Mouse (Mus musculus): ENCODE measurements around the gene Hao2. TPM values are rescaled to one million over a fixed set of nuclear protein-coding genes. Genes with fewer than 3 reads are reported as not detected.
A peak's percentile ranks its signal among the peaks of the same experiment; 100 is the strongest.

Hao2 gene
- polyA plus RNA-seq, 1 experiment from 2014 or later = 24.0 TPM

DNA sequence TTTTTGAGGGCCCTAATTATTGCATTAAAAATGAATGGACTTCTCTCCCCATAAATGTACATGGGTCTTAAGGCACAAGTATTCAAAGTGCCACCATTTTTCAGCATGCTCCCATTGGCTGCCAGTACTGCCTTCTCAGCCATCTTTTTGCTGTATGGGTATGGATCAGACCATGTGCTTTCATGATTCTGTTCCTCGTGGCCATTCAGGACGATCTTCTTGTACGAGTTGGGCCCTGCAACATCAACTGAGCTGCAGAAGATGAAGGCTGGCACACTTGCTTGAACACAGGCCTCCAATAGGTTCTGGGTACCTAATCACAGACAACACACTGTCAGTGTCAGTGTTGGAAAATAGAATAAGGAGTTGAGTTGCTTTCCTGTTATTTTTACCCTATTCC is 40.0 kb downstream of the Hao2 start:
- Histone ChIP-seq H3K9ac (ENCODE audit: low read depth, low read length) (no peak overlapping the region), H3K4me1 (ENCODE audit: control insufficient read depth, low read depth, low read length) (peaks cover 10% of the 10 kb centered on the region), H3K4me2 (ENCODE audit: low read depth, low read length) (no peak overlapping the region), H3K4me3 (ENCODE audit: low read depth, low read length) (no peak overlapping the region), H3K36me3 (ENCODE audit: control insufficient read depth, insufficient read depth) (no peaks in the 10 kb centered on the region), H3K27me3 (ENCODE audit: control insufficient read depth, insufficient read depth, low read depth, low read length) (no peaks in the 10 kb centered on the region), H3K27ac (ENCODE audit: low read length) (no peak overlapping the region), H3K9me3 (replicated peaks; ENCODE audit: control insufficient read depth, low read length) (no peaks in the 10 kb centered on the region)
- ATAC-seq (ENCODE audit: low read depth) = no peak
- 76% methylated on average over 3 of the region's 3 CpGs for WGBS (ENCODE audit: insufficient replicate concordance)

DNA sequence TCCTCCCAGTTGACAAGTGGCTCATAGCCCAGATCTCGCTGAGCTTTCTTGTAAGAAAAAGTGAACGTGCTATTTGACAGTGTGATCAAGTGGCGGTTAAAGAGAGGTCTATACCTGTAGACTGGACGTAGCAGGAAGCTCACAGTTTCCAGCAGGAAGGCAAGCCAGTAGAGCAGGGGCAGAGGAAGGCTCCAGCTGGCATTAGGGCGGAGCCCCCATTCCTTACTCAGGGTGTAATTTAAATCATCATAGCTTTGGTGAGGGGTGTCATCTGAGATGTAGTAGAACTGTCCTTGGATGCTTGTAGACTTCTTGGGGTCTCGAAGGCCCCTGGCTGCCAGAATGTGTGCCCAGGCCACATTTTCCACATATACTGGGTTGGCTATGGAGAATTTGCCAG is 40.4 kb downstream of the Hao2 start:
- H3K4me1 ChIP-seq (ENCODE audit: control insufficient read depth, low read depth, low read length) = peaks cover 8% of the 10 kb centered on the region
- 60% methylated on average over 6 of the region's 6 CpGs for WGBS (ENCODE audit: insufficient replicate concordance)
- H3K9ac ChIP-seq (ENCODE audit: low read depth, low read length) = no peak overlapping the region
- H3K4me2 ChIP-seq (ENCODE audit: low read depth, low read length) = no peak overlapping the region
- ATAC-seq (ENCODE audit: low read depth) = no peak
- no peak overlapping the region for H3K4me3 ChIP-seq (ENCODE audit: low read depth, low read length)
- no peaks in the 10 kb centered on the region for H3K36me3 ChIP-seq (ENCODE audit: control insufficient read depth, insufficient read depth)
- no peaks in the 10 kb centered on the region for H3K27me3 ChIP-seq (ENCODE audit: control insufficient read depth, insufficient read depth, low read depth, low read length)
- H3K27ac ChIP-seq (ENCODE audit: low read length) = no peak overlapping the region
- no peaks in the 10 kb centered on the region for H3K9me3 ChIP-seq (replicated peaks; ENCODE audit: control insufficient read depth, low read length)

GRCm38 (mm10) chr3:98851853-98852252 is 41.2 kb downstream of the Hao2 start:
- Histone ChIP-seq H3K4me3 (ENCODE audit: low read depth, low read length) (no peak overlapping the region), H3K36me3 (ENCODE audit: control insufficient read depth, insufficient read depth) (no peaks in the 10 kb centered on the region), H3K27me3 (ENCODE audit: control insufficient read depth, insufficient read depth, low read depth, low read length) (no peaks in the 10 kb centered on the region), H3K4me1 (ENCODE audit: control insufficient read depth, low read depth, low read length) (peaks cover 6% of the 10 kb centered on the region), H3K4me2 (ENCODE audit: low read depth, low read length) (no peak overlapping the region), H3K27ac (ENCODE audit: low read length) (no peak overlapping the region), H3K9ac (ENCODE audit: low read depth, low read length) (no peak overlapping the region), H3K9me3 (replicated peaks; ENCODE audit: control insufficient read depth, low read length) (no peaks in the 10 kb centered on the region)
- ATAC-seq (ENCODE audit: low read depth) = no peak
- 48% methylated on average over 2 of the region's 2 CpGs for WGBS (ENCODE audit: insufficient replicate concordance)

- Histone ChIP-seq H3K4me1 (ENCODE audit: control insufficient read depth, low read depth, low read length) (peaks cover 6% of the 10 kb centered on the region), H3K4me3 (ENCODE audit: low read depth, low read length) (no peak overlapping the region), H3K4me2 (ENCODE audit: low read depth, low read length) (no peak overlapping the region), H3K27ac (ENCODE audit: low read length) (no peak overlapping the region), H3K27me3 (ENCODE audit: control insufficient read depth, insufficient read depth, low read depth, low read length) (no peaks in the 10 kb centered on the region), H3K36me3 (ENCODE audit: control insufficient read depth, insufficient read depth) (no peaks in the 10 kb centered on the region), H3K9ac (ENCODE audit: low read depth, low read length) (no peak overlapping the region), H3K9me3 (replicated peaks; ENCODE audit: control insufficient read depth, low read length) (no peaks in the 10 kb centered on the region)
- 65% methylated on average over 5 of the region's 5 CpGs for WGBS (ENCODE audit: insufficient replicate concordance)
- peak; percentile 23 for ATAC-seq (ENCODE audit: low read depth)
Measured at GRCm38 (mm10) chr3:98850262-98850661, 42.8 kb downstream of the Hao2 start.

DNA sequence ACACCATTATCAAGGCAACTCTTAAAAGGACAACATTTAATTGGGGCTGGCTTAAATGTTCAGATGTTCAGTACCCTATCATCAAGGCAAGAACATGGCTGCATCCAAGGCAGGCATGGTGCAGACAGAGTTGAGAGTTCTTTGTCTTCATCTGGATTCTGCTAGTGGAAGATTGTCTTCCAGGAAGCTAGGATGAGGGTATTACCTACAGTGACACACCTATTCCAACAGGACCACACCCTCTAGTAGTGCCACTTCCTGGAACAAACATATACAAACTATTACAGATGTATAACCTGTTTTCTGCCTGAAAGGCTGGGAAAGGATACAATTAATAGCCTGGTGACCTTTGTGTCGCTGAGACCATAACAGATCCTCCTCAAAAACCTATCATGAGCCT is 44.1 kb downstream of the Hao2 start:
- no peak for ATAC-seq (ENCODE audit: low read depth)
- Histone ChIP-seq H3K9me3 (replicated peaks; ENCODE audit: control insufficient read depth, low read length) (no peaks in the 10 kb centered on the region), H3K4me1 (ENCODE audit: control insufficient read depth, low read depth, low read length) (no peaks in the 10 kb centered on the region; the same call in none of the 2 replicates), H3K27ac (ENCODE audit: low read length) (no peak overlapping the region), H3K4me3 (ENCODE audit: low read depth, low read length) (no peak overlapping the region), H3K4me2 (ENCODE audit: low read depth, low read length) (no peak overlapping the region), H3K9ac (ENCODE audit: low read depth, low read length) (no peak overlapping the region), H3K27me3 (ENCODE audit: control insufficient read depth, insufficient read depth, low read depth, low read length) (no peaks in the 10 kb centered on the region), H3K36me3 (ENCODE audit: control insufficient read depth, insufficient read depth) (no peaks in the 10 kb centered on the region)
- 74% methylated on average over 1 of the region's 1 CpGs for WGBS (ENCODE audit: insufficient replicate concordance)

Other genes with a start within 250 kb of the Hao2 start
- gene Hsd3b2, start 168.7 kb downstream of the Hao2 start, polyA plus RNA-seq (2015; fragmentation: Nextera tagmentation; extraction: Ambion mirVana) = 0.48 and 0.76 TPM in 2 replicates
- 15.5 and 19.9 TPM in 2 replicates for gene Hsd3b3, start 130.1 kb downstream of the Hao2 start, polyA plus RNA-seq (2015; fragmentation: Nextera tagmentation; extraction: Ambion mirVana)
- 4.2 and 5.3 TPM in 2 replicates for gene Hsd3b6, start 78.8 kb downstream of the Hao2 start, polyA plus RNA-seq (2015; fragmentation: Nextera tagmentation; extraction: Ambion mirVana)
- gene Hsd3b1, start 33.4 kb downstream of the Hao2 start, polyA plus RNA-seq (2015; fragmentation: Nextera tagmentation; extraction: Ambion mirVana) = 32.1 and 38.9 TPM in 2 replicates
- 2.3 and 2.5 TPM in 2 replicates for gene Wars2, start 247.8 kb upstream of the Hao2 start, polyA plus RNA-seq (2015; fragmentation: Nextera tagmentation; extraction: Ambion mirVana)